Mouse (Mus musculus): Measurements from ENCODE around the gene Eln.

The Eln gene

DNA sequence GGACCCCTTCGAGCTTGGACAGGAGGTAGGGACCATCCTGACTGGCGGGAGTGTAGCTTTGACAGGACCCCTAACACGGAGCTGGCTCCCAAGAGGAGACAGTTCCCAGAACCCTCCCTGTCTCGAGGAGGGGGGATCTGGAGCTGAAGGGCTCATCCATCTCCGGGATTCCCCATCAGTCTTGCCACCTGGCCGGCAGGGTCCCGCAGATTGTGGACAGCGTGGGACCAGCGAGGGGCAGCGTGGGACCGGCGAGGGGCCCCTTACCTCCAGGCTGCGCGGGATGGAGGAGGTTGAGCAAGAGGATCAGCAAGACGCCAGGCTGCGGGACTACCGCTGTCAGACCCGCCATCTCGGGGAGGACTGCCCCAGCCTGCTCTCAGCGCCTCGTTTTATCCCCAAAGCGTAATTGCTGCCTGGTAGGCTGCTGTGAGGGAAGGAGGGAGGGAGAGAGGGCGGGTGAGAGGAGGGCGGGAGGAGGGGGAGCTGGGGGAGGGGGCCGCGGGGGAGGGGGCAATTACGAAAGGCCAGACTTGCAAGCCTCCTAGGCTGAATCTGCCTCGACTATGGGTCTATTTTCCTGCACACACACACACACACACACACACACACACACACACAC lies at the start of gene Eln:
Eln (minus strand) TSS at position 434 of the 622 bp plus-strand sequence.
- DNase-seq (ENCODE audit: extremely low read depth, low read depth, low spot score): no peak

DNA sequence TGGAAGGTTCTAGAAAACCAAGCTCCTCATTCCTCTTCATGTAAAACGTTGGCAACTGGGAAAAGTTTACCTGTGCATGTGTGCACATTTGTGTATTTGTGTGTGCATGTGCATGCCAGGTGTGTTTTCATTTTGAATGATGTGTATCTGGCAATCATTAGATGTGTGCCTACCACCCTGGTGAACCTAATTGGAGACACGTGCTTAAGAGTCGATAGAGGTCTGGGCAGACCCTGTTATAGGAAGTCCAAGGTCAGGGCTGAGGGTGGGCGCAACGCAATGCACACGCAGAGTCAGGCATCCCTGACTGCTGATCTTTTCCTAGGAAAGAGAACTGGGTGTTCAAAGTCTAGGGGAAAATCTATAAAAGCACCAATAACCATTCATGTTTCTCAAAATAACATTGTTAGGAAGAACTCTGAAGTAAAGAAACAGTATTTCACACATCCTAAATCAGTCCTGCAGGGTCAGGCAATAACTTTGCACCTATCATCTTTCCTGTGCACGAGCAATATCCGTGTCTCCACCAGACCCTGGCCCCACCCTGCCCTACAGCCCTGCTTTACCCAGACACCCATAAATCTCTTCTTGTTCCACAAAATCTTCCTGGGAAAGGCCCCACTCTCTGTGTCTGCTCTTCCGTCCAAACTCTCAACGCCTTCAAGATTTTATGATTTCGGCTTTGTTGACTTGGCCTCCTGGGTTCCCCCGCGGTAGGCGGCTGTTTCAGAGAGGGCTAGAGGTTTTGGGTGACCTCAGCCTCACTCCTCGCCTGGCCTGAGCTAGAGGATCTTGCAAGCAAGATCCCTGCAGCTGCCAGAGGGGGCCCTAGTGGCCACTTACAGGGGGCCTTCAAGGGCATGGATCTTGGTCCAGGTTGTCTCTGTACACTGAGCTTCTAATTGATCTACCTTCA lies 43.2 kb upstream of the Eln start:
- no peak for DNase-seq (ENCODE audit: extremely low read depth, low read depth, low spot score)

DNA sequence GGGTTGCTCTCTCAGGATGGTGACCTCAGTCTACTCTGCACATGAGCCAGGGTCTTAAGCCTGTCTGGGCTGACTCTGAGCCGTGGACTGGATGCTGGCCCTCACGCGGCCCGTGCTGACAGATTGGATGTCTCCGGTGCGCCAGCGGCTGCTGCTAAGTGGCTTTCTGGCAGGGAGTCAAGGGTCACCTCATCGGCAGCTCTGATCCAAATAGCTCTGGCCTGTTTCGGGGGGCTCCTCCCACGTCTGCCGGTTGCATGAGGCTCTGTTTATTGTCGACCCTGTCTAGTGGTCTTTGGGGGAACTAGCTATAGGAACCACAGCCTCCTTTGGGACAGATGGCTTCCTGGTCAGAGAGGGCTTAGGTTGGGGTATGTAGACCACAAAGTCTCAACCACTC lies 41.1 kb upstream of the Eln start:
- no peak for DNase-seq (ENCODE audit: extremely low read depth, low read depth, low spot score)

DNA sequence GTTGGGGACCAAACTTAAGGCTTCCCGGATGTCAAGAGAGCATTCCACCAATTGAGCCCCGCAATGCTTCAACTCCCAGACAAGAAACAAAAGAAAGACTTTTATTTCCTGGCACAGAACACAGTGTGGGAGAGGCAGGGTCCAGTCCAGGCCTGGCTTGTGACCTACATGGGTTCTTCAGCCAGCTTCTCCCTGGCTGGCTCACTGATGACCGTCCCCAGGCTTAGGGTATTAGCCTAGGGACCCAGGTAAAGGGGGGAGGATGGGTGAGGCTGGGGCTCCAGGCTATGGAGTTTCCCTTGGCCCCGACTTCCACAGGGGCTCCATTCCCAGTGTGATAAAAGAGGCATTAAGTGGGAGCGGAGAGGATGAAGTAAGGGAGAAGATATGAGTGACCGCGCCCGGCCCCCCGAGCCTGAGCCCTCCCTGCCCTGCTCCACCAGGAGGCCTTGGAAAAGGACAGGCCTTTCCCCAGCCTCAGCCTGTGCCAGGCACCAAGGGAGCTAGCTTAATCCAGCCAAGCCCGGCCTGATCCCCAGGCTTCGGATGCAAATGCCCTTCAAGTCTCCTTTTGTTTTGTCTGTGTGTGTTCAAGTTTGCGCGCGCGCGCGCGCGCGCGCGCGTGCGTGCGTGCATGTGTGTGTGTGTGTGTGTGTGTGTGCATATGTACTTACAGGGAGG lies 38.7 kb upstream of the Eln start:
- DNase-seq (ENCODE audit: extremely low read depth, low read depth, low spot score): no peak

DNA sequence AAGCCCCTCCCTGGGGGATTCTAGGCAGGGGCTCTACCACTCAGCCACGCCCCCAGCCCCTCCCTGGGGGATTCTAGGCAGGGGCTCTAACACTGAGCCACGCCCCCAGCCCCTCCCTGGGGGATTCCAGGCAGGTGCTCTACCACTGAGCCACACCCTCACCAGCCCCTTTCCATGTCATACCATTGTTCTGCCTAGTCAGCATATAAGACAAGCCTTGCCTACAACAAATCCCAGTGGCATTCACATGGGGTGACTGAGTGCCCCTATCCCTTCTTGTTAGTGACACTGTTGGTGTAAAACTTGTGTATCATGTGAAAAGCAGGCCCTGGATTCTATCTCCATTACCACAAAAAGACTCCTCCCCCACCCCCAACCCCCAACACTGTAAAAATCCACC lies 36.7 kb upstream of the Eln start:
- no peak for DNase-seq (ENCODE audit: extremely low read depth, low read depth, low spot score)

DNA sequence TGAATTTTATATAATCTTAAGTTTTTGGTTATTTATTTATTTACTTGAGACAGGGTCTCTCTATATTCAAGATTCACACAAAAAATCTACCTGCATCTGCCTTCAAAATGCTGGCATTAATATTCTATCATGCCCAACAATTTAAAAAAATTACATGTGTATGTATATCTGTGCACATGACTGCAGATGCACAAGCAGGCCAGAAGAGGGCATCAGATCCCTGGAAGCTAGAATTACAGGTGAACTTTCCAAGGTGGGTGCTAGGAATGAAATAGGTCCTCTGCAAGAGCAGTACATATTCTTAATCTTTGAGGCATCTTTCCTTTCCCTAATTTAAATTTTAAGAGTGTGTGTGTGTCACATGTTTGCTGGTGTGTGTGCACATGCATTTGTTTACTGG lies 33.8 kb upstream of the Eln start:
- no peak for DNase-seq (ENCODE audit: extremely low read depth, low read depth, low spot score)

DNA sequence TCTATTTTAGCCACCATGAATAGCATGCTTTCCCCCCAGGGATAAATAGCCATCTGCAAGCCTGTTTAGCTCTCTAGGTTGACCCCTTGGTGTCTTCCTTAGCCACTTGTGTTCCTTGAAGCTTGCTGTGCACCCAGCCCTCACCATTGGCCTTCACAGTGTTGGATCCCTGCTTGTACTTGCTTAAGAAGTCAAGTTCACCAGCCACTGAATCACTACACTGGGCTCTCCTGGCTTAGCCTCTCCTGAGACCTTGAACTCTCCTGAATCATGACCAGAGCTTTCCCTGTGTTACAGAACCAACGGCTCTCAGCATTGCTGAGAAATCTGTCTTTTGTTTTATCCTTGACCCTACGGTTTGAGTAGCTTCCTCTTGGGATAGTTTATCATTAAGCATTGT lies 33.0 kb upstream of the Eln start:
- no peak for DNase-seq (ENCODE audit: extremely low read depth, low read depth, low spot score)

DNA sequence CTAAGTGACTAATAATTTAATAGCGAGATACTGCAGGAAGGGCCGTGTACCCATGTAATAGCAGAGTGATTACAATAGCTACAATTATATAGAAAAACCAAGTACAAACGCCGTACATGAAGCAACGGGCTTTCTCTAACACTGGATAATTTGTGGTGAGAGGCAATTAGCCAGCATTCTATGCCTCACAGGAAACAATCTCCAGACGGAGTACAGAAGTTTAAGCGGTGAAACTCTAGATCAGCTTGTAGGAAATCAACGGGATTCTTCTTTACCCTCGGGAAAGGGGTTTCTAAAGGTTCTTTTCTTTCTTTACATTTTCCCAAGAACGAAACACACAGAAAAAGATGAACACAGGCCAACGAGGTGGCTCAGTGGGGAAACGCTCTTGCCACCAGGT lies 29.4 kb upstream of the Eln start:
- DNase-seq (ENCODE audit: extremely low read depth, low read depth, low spot score): no peak

DNA sequence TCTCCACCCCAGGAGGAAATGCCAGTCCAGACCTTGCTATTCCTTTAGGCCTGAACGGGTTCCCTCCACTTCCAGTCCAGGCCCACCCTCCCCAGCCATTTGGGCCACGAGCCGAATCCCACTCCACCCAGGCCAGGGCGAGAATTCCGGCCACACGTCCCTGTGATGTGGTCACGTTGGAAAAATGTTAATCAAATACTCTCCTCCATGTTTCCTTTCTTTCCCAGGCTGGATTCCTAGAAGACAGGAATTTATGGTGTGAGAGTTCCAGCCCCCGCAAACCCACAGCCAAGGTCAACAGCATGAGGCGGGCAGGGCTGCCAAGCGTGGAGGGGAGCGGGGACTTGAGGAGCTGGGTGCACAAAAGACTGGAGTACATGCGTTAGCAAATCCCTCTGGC lies 25.4 kb upstream of the Eln start:
- DNase-seq (ENCODE audit: extremely low read depth, low read depth, low spot score): no peak

DNA sequence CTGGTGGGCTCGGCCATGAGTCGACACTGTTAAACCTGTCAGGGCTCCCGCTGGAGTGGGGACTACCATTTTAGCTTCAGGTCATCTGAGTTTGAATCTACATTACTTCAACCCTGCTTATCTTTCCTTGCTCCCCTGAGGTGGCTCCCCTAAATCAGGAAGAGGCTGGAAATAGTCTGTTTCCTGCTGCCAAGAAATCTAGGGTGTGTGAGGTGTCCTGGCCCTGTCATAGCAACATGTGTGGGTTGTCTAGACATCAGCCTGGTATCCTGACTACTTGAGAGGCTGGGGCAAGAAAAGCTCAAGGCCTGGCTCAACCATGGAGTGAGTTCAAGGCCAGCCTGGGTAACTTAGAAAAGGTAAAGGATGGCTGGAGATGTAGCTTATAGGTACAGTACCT lies 24.6 kb upstream of the Eln start:
- DNase-seq (ENCODE audit: extremely low read depth, low read depth, low spot score): no peak

DNA sequence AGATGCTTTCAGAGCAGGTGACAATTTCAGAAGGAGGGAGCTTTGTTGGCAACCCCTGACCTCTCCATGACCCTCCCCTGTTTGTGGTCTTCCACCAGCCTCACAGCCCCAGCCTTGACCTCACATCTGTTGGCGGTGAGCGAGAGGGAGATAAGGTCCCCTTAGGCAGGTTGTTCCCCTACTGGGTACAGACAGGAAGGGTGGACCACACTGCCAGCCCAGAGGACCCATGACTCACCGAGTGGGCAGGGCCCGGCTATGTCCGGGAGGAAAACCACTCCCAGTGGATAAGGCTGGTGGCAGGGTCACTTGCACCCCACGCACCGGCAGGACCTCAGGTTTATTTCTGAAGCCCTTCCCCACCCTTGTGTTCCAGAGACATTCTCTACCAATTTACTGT lies 22.1 kb upstream of the Eln start:
- no peak for DNase-seq (ENCODE audit: extremely low read depth, low read depth, low spot score)

DNA sequence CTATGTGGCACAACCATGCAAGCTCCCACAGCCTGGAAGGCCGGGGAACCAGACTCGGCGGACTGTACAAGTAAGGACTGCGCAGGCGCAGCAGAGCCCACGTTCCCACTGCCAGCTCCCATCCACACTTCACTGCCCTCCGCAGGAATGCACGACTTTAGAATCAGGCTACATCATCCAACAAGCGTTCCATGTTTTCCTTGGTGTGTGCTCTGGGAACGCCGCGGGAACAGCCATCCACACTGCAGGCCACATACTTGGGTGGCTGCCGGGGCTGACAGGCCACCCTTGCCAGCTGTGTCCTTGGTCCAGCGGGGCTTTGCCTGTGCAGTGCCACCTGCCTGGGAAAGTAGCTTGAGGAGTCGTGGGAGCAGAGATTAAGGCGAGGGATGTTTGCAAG lies 18.3 kb upstream of the Eln start:
- DNase-seq (ENCODE audit: extremely low read depth, low read depth, low spot score): no peak

DNA sequence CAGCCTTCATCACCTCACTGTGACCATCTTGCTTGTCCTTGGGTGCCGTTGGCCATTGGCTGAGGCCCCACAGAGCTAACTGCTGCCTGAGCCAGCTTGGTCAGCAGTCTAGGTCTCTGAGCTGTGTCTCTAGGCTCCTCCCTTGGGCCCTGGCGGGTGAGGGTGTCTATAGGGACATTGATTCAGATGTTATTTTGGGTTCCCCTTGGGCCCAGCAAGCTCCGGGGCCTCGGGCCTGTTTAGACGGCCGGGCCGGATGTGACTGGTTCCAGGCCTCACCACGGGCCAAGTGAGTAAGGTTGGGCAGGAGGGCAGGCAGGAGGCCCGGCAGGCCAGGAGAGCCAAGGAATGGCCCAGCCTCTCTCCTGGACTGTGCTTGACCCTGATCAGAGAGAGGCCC lies 16.2 kb upstream of the Eln start:
- DNase-seq (ENCODE audit: extremely low read depth, low read depth, low spot score): no peak

DNA sequence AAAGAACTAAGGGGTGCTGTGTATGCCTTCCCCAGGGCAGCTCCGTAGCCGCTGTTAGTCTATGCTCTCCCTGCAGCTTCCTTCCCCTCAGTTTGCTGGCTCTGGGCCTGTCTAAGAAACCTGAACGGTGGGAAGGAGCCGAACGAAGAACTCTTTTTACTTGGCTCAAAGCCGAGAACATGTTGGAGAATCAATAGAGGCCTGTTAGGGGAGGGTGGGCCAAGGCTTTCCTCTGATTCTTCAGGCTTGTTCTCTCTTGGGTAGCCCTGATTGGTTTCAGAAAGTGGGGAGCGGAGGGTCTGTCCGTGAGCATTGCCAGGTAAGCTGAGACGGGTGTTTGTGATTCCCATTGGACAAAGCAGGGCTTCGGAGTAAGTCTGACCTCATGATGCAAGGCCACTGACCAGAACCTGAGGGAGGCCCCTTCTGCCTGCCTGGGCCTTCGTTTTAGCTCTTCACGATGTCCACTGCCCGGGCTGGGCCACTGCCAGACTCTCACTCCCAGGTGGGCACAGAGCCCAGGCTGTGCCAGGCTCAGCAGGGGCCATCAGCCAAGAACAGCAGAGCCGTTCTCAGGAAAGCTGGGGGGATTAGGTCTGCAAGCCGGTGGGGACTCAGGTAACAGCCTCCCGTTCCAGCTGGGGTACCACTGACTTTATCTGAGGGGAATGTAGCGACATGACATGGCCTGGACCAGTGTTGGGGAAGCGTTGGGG lies 14.4 kb upstream of the Eln start:
- DNase-seq (ENCODE audit: extremely low read depth, low read depth, low spot score): no peak

DNA sequence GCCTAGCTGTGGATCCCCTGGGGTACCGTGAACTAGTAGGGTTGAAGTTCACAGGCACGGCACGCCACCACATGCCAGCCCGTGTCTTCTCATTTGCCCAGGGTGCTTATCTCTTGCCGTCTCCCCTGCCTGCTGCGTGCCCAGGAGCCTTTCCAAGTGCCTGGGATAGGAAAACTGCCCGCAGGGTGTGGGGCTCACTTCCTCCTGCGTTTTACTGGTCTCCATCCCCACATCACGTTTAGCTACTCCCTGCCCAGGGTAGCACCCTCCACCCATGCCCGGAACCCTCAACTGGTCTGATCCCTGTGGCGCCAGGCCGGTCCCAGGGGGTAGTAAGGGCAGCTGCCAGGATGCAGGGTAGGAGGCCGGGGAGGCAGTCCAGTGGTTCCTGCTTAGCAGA lies 8.9 kb upstream of the Eln start:
- no peak for DNase-seq (ENCODE audit: extremely low read depth, low read depth, low spot score)

DNA sequence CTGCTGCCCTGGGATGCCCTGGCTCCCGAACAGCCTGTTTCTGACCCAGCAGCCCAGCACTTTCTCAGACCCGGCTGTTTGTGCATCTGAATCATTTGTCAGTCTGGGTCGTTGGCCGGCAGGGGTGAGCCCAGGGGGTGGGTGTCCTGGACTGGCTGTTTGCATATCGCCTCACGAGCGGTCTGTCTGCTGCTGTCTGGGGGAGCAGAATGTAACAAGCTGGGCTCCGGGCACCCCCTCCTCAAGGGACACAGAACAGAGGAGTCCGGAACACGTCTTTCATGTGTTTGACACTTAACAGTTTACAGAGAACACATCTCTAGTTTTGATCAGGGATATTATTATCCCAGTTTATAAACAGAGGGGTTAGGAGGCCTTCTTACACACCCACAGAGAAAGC lies 7.0 kb upstream of the Eln start:
- DNase-seq (ENCODE audit: extremely low read depth, low read depth, low spot score): no peak

DNA sequence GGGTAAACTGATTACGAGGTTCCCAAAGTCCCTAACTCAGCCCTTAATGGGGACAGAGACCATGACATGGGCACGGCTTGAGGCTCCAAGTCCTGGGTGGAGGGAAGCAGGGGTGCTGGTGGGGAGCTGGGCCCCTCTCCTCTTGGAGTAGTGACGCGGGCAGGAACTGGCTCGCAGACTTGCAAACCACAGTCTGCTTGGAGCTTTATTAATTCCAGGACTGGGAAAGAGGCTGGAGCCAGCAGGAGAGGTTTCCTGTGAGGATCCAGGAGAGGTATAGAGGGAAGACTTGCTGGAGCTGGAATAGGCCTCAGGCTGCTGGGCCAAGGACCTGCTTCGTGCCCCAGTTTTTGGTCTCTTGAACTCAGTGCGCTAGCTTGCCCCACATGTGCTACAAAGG lies 3.3 kb upstream of the Eln start:
- DNase-seq (ENCODE audit: extremely low read depth, low read depth, low spot score): no peak

DNA sequence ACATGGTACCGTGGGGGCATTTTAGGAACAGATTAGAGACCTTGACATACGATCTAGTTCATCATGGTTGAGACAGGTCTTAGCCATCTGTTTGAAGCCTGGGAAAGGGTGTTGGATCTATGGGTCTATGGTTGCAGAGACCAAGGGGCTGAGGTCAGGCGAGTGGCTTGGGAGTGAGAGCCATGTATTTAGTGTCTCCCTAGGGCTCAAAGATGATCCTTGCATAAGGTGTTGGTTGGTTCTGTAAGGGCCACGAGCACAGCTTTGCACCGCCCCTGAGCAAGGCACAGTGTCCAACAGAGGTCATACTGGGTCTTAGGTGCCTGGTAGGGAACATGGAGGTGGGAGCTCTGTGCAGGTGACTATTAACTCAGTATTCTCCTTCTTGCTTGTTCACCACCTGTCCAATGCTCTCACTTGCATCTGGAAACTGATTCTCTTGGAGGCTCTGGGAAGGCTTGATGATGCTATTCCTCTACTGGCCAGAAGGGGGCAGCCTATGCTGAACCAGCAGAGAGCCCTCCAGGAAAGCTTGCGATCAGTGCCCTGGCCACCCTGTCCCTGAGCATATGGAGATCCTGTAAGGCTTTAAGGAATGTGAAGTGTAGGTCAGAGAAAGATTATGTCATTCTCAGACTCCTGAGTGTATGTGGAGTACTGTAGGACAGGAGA lies 960 bp upstream of the Eln start:
- DNase-seq (ENCODE audit: extremely low read depth, low read depth, low spot score): no peak

DNA sequence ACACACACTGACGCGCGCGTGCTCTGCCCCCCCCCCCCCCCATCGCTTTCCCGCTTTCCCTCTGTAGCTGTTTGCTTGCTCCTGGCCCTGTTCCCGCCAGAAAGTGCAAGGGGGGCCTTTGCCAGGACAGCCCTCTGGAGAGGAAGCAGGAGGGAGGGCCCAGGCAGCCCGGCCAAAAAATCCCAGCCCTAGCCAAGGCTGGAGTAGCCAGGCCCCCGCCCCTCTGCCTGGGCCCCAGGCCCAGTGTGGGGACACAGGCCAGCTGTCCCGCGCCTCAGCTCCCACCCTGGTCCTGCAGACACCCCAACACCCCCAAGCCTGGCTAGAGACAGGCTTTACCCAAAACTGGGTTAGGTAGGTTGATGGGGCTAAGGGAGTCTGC lies 380 bp upstream of the Eln start:
- DNase-seq (ENCODE audit: extremely low read depth, low read depth, low spot score): no peak

DNA sequence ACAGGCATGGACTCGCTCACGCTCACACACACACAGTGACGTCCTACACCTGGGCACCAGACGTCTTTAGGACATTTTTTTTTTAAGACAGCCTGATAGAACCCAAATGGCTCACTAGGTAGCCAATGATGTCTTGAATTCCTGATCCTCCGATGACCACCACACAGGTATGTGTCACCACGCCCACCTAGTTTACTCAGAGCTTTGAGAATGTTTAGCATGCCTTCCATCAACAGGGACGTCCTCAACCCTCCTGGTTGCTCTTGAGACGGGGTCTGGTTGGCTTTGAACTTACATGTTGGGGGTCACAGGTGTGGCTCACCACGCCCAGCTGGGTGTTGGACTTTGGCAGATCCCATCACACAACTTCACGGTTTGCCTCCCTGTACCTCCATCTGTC lies 922 bp downstream of the Eln start:
- DNase-seq (ENCODE audit: extremely low read depth, low read depth, low spot score): no peak

DNA sequence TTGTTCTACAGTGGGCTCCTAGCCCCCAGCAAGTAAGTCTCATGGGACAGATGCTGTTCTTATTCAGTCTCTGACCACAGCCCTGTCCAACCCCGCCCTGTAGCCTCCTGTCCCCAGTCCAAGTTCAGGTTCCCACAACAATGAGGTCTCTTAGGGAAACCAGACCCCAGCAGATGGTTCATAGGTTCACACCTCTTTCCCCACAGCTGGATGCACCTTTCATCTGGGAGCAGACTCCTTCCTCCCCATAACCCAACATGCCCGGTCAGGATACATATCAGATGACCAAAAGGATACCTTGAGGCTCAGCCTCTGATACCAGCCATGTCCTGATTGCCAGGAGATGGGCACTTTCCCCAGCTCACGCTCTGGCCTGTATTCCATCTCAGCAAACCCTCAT lies 1.3 kb downstream of the Eln start:
- DNase-seq (ENCODE audit: extremely low read depth, low read depth, low spot score): no peak
